Mouse (Mus musculus): ENCODE measurements around the gene Zfp574. TPM values are rescaled to one million over a fixed set of nuclear protein-coding genes. Genes with fewer than 3 reads are reported as not detected.

Gene Zfp574
- total and polyA plus RNA-seq, 3 experiments: 16.3 to 30.2 TPM; not detected in 1

- TF ChIP-seq MAZ (IDR thresholded peaks at IDR 0.05; ENCODE audit: low read depth, low read length): peak; percentile 81
- no peak for TF ChIP-seq ZC3H11A (IDR thresholded peaks at IDR 0.05; ENCODE audit: low read depth, low read length)
- peak; percentile 65 for TF ChIP-seq ELF1 (IDR thresholded peaks at IDR 0.05; ENCODE audit: low read depth, low read length)
- peak; percentile 86 for TF ChIP-seq ZMIZ1 (IDR thresholded peaks at IDR 0.05; ENCODE audit: low read depth, low read length)
- peak; percentile 26; the same call in 1 of the 2 replicates for TF ChIP-seq USF1 (IDR thresholded peaks at IDR 0.05; ENCODE audit: low read depth, low read length)
- TF ChIP-seq CHD2 (IDR thresholded peaks at IDR 0.05; ENCODE audit: low read length): peak; percentile 77
- TF ChIP-seq TBP (IDR thresholded peaks at IDR 0.05; ENCODE audit: low read depth, low read length): peak; percentile 51
- TF ChIP-seq NRF1 (IDR thresholded peaks at IDR 0.05; ENCODE audit: insufficient read depth, low read depth, low read length, poor library complexity, severe bottlenecking): peak; percentile 39; the same call in 1 of the 2 replicates
- TF ChIP-seq GATA1 (IDR thresholded peaks at IDR 0.05; ENCODE audit: low read depth, low read length): no peak
These were observed 4.5 kb downstream of the Zfp574 start (continued) for GRCm38 (mm10) chr7:25076663-25077413.

- peaks cover 9 to 37% of the 10 kb centered on the region in 2 experiments for H3K4me1 ChIP-seq (ENCODE audit: control insufficient read depth in 1 of 2, insufficient read depth in 2 of 2, low read length in 2 of 2)
- H3K27ac ChIP-seq (ENCODE audit: control insufficient read depth, low read depth, low read length): peak overlapping the region; percentile 50
- TF ChIP-seq JUND (IDR thresholded peaks at IDR 0.05; ENCODE audit: low read depth, low read length) (no peak), MEF2A (IDR thresholded peaks at IDR 0.05; ENCODE audit: extremely low read depth, insufficient replicate concordance, low read depth, low read length, poor library complexity, severe bottlenecking) (no peak), GABPA (IDR thresholded peaks at IDR 0.05; ENCODE audit: low read depth, low read length) (no peak), RCOR1 (IDR thresholded peaks at IDR 0.05; ENCODE audit: low read depth, low read length) (no peak), MAZ (IDR thresholded peaks at IDR 0.05; ENCODE audit: low read depth, low read length) (no peak), NRF1 (IDR thresholded peaks at IDR 0.05; ENCODE audit: insufficient read depth, low read depth, low read length, poor library complexity, severe bottlenecking) (no peak), ZC3H11A (IDR thresholded peaks at IDR 0.05; ENCODE audit: low read depth, low read length) (no peak), ZKSCAN1 (IDR thresholded peaks at IDR 0.05; ENCODE audit: low read depth, low read length) (no peak), RAD21 (IDR thresholded peaks at IDR 0.05; ENCODE audit: low read depth, low read length) (no peak), UBTF (IDR thresholded peaks at IDR 0.05; ENCODE audit: borderline replicate concordance, insufficient read depth, low read depth, low read length) (0 out of 2 replicates have a peak, but pooled peaks have one; percentile 58), GATA1 (IDR thresholded peaks at IDR 0.05; ENCODE audit: low read depth, low read length) (no peak), POLR2A (IDR thresholded peaks at IDR 0.05; ENCODE audit: control insufficient read depth in 1 of 2, insufficient read depth in 1 of 2, low read depth in 1 of 2, low read length in 2 of 2, poor library complexity in 1 of 2) (peak in 1 of 2 experiments; percentile 80; a peak in 2 of 4 replicates), CHD2 (IDR thresholded peaks at IDR 0.05; ENCODE audit: low read length) (no peak), CTCF (IDR thresholded peaks at IDR 0.05 in 2 of 3, conservative IDR thresholded peaks at IDR 0.05 in 1 of 3; ENCODE audit: control insufficient read depth in 1 of 3, insufficient read depth in 1 of 3, low read depth in 2 of 3, low read length in 3 of 3, poor library complexity in 1 of 3, severe bottlenecking in 1 of 3) (no peak), MAFK (IDR thresholded peaks at IDR 0.05; ENCODE audit: borderline replicate concordance, low read depth, low read length) (no peak), ELF1 (IDR thresholded peaks at IDR 0.05; ENCODE audit: low read depth, low read length) (no peak), POLR2AphosphoS5 (IDR thresholded peaks at IDR 0.05; ENCODE audit: borderline replicate concordance, low read depth, low read length) (no peak), HCFC1 (IDR thresholded peaks at IDR 0.05; ENCODE audit: low read depth, low read length) (no peak), ZMIZ1 (IDR thresholded peaks at IDR 0.05; ENCODE audit: low read depth, low read length) (no peak), ZNF384 (IDR thresholded peaks at IDR 0.05; ENCODE audit: low read depth, low read length) (no peak), SIN3A (IDR thresholded peaks at IDR 0.05; ENCODE audit: low read length) (peak; percentile 11; the same call in 1 of the 2 replicates), MYB (IDR thresholded peaks at IDR 0.05; ENCODE audit: low read depth, low read length) (no peak), BHLHE40 (IDR thresholded peaks at IDR 0.05; ENCODE audit: borderline replicate concordance, low read depth, low read length) (no peak)
- H3K79me2 ChIP-seq (ENCODE audit: control insufficient read depth, insufficient read depth, low read length, poor library complexity): peaks cover 41% of the 10 kb centered on the region
- no peak for DNase-seq (ENCODE audit: low read depth, low spot score)
- H3K4me3 ChIP-seq (ENCODE audit: control insufficient read depth in 1 of 2, insufficient read depth in 1 of 2, low read depth in 2 of 2, low read length in 2 of 2): peak overlapping the region; percentile 74 to 83
- H3K9ac ChIP-seq (ENCODE audit: control insufficient read depth, low read depth, low read length, poor library complexity, severe bottlenecking): peak overlapping the region; percentile 94
- H3K36me3 ChIP-seq (ENCODE audit: control insufficient read depth in 1 of 2, insufficient read depth in 2 of 2, low read length in 2 of 2): peaks cover 2 to 20% of the 10 kb centered on the region in 2 experiments
- no peaks in the 10 kb centered on the region for H3K27me3 ChIP-seq (ENCODE audit: control insufficient read depth in 1 of 2, insufficient read depth in 2 of 2, low read length in 2 of 2)
- H3K9me3 ChIP-seq (replicated peaks; ENCODE audit: insufficient read depth, low read length): no peaks in the 10 kb centered on the region
These were observed 5.0 kb downstream of the Zfp574 start for GRCm38 (mm10) chr7:25077414-25077755.

Data from MEL (cell line).